Mouse (Mus musculus) thymus, adult 2 months (tissue): Measurements from ENCODE around the gene Secisbp2. TPM values are rescaled to one million over a fixed set of nuclear protein-coding genes. Genes with fewer than 3 reads are reported as not detected.

ENCODE experiments used
- DNase-seq: peaks from one replicate; pipeline ENCODE4 v3.0.0; 2021
- H3K27ac ChIP-seq: fragments of 200-500 bp; 2 replicates; pipeline ENCODE4 v1.5.1; 2012; ENCODE audit warnings: low read length, control low read depth; ENCODE audit not compliant: control insufficient read depth, insufficient read depth
- H3K27me3 ChIP-seq: fragments of 200-500 bp; 2 replicates; pipeline ENCODE4 v1.6.1; 2012; ENCODE audit warnings: mild to moderate bottlenecking, low read length, moderate library complexity, mixed read lengths; ENCODE audit not compliant: control insufficient read depth, insufficient read depth
- H3K36me3 ChIP-seq: fragments of 200-500 bp; 2 replicates; pipeline ENCODE4 v1.6.1; 2012; ENCODE audit warnings: mild to moderate bottlenecking, low read length, moderate library complexity; ENCODE audit not compliant: control insufficient read depth, insufficient read depth
- H3K4me1 ChIP-seq: fragments of 200-500 bp; replicated peaks from 2 replicates; pipeline ENCODE4 v1.6.1; 2012; ENCODE audit warnings: low read length; ENCODE audit not compliant: control insufficient read depth, insufficient read depth
- H3K4me3 ChIP-seq: fragments of 200-500 bp; 2 replicates; pipeline ENCODE4 v1.5.1; 2012; ENCODE audit warnings: mild to moderate bottlenecking, low read length, control low read depth, moderate library complexity; ENCODE audit not compliant: control insufficient read depth, insufficient read depth
- CTCF ChIP-seq: fragments of 200-500 bp; IDR thresholded peaks from 2 replicates; pipeline ENCODE4 v1.5.1; 2012; ENCODE audit warnings: mild to moderate bottlenecking, control low read depth, low read length, moderate library complexity, borderline replicate concordance; ENCODE audit not compliant: control insufficient read depth, poor library complexity, insufficient read depth; ENCODE audit errors: extremely low read depth
- POLR2A ChIP-seq: fragments of 200-500 bp; IDR thresholded peaks from 2 replicates; pipeline ENCODE4 v1.6.1; 2012; ENCODE audit warnings: mild to moderate bottlenecking, low read length, control low read depth, moderate library complexity; ENCODE audit not compliant: control insufficient read depth, poor library complexity, insufficient read depth; ENCODE audit errors: extremely low read depth
- WGBS: fragments of 180-500 bp; shearing (Covaris S2); methylation state at CpG from one replicate; pipeline ENCODE4 v1.1.7; 2018; 5-methylcytosine and 5-hydroxymethylcytosine counted together
- polyA plus RNA-seq: library from polyadenylated mRNA; depleted of rRNA; stranded (reverse); fragments of >200 nt; gene quantifications from 2 replicates; pipeline ENCODE4 v1.2.3, GENCODE M21; 2012

Secisbp2 gene
- polyA plus RNA-seq, 1 experiment = 50.8 TPM

- WGBS = 93% methylated on average over 7 of the region's 7 CpGs
Observed at GRCm38 (mm10) chr13:51710738-51711137, 59.2 kb downstream of the Secisbp2 start.

GRCm38 (mm10) chr13:51712022-51712421 lies 60.5 kb downstream of the Secisbp2 start:
- Histone ChIP-seq H3K4me3 (no peak overlapping the region), H3K27ac (no peak overlapping the region), H3K36me3 (peaks cover 93% of the 10 kb centered on the region), H3K4me1 (no peaks in the 10 kb centered on the region), H3K27me3 (no peaks in the 10 kb centered on the region)
- DNase-seq = no peak
- TF ChIP-seq CTCF (no peak), POLR2A (no peak)
- WGBS = 97% methylated on average over 8 of the region's 8 CpGs

More at GRCm38 (mm10) chr13:51710738-51711137, 59.2 kb downstream of the Secisbp2 start:
- H3K27me3 ChIP-seq = no peaks in the 10 kb centered on the region
- H3K27ac ChIP-seq = no peak overlapping the region
- H3K36me3 ChIP-seq = peaks cover 93% of the 10 kb centered on the region
- TF ChIP-seq CTCF (no peak), POLR2A (no peak)
- no peak overlapping the region for H3K4me3 ChIP-seq
- no peak for DNase-seq
- H3K4me1 ChIP-seq = no peaks in the 10 kb centered on the region

- H3K36me3 ChIP-seq = peaks cover 87% of the 10 kb centered on the region
- no peaks in the 10 kb centered on the region for H3K4me1 ChIP-seq
- no peaks in the 10 kb centered on the region for H3K27me3 ChIP-seq
- 85% methylated on average over 8 of the region's 8 CpGs for WGBS
- no peak for TF ChIP-seq CTCF
- no peak for TF ChIP-seq POLR2A
- DNase-seq = no peak
- no peak overlapping the region for H3K27ac ChIP-seq
- H3K4me3 ChIP-seq = no peak overlapping the region
Observed at GRCm38 (mm10) chr13:51716350-51717263, 65.1 kb downstream of the Secisbp2 start.

- Histone ChIP-seq H3K36me3 (peaks cover 85% of the 10 kb centered on the region), H3K27ac (no peak overlapping the region), H3K4me3 (no peak overlapping the region), H3K4me1 (no peaks in the 10 kb centered on the region), H3K27me3 (no peaks in the 10 kb centered on the region)
- WGBS = over 99% methylated on average over 3 of the region's 3 CpGs
- DNase-seq = no peak
- TF ChIP-seq POLR2A = no peak
- no peak for TF ChIP-seq CTCF
Observed at GRCm38 (mm10) chr13:51719256-51719655, 67.8 kb downstream of the Secisbp2 start.

DNA sequence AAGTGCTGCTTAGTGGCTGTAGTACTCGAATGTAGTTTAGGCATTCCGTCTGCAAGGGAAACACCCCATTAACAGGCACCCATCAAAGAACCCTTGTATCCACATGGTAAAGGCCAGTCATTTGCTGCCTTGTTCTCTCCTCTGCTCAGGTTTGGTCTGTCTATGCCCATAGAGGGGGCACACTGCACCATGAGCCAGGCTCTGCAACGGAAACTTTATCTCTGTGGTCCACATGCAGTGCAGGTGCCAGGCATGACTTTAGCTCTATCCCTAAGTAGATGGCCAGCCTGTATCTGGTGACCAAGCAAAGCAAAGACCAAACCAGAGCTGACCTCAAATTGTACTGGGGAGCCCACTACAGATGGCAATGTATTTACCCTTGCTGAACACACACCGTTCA lies 69.1 kb downstream of the Secisbp2 start:
- H3K27me3 ChIP-seq = no peaks in the 10 kb centered on the region
- no peak for DNase-seq
- H3K36me3 ChIP-seq = peaks cover 84% of the 10 kb centered on the region
- TF ChIP-seq POLR2A (no peak), CTCF (no peak)
- H3K27ac ChIP-seq = no peak overlapping the region
- WGBS = 97% methylated on average over 4 of the region's 4 CpGs
- no peaks in the 10 kb centered on the region for H3K4me1 ChIP-seq
- H3K4me3 ChIP-seq = no peak overlapping the region

DNA sequence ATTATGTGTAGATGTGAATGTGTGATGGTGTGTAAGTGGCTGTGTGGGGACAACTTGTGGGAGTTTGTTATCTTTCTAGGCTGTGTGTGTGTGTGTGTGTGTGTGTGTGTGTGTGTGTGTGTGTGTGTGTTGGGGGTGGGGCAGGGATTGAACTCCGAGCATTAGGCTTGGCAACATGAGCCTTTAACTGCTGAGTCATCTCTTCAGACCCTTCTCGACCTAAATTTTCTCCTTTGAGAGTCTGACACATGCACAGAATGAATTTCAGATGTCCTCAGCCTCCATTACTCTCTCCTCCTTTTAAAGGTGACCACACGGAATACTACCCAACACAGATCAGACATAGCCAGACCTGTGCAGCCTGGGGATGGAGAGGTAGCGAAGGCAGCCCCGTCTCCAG lies 71.6 kb downstream of the Secisbp2 start:
- DNase-seq = no peak
- no peaks in the 10 kb centered on the region for H3K27me3 ChIP-seq
- TF ChIP-seq POLR2A (no peak), CTCF (no peak)
- H3K27ac ChIP-seq = no peak overlapping the region
- no peak overlapping the region for H3K4me3 ChIP-seq
- 85% methylated on average over 5 of the region's 5 CpGs for WGBS
- H3K4me1 ChIP-seq = no peaks in the 10 kb centered on the region
- H3K36me3 ChIP-seq = peaks cover 69% of the 10 kb centered on the region

DNA sequence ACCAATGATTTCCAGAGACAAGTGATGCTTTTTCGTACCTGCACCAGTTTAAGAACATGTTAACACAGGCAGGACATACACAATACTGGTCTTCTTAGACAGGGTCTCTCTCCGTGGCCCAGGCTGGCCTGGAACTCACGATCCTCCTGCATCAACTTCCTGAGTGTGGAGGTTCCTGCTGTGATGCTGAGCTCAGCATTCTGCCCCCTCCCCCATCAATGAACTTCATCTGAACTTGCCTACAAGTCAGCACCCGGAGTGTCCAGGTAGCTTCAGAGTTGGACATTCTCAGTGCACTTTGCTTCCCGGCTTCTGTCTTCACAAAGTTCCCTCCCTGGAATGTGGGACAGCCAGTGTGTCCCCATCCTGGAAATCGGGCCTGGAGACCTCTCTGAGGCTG lies 73.1 kb downstream of the Secisbp2 start:
- Histone ChIP-seq H3K4me3 (no peak overlapping the region), H3K4me1 (peaks cover 7% of the 10 kb centered on the region), H3K36me3 (peaks cover 55% of the 10 kb centered on the region), H3K27me3 (no peaks in the 10 kb centered on the region), H3K27ac (no peak overlapping the region)
- no peak for DNase-seq
- no peak for TF ChIP-seq CTCF
- TF ChIP-seq POLR2A = no peak
- 97% methylated on average over 6 of the region's 6 CpGs for WGBS
